Comparison of ENCODE assay signal across 17 mouse cellular contexts in genomic region chr6:5218190-5218589, GRCm38 (mm10). TPM values are rescaled to one million over a fixed set of nuclear protein-coding genes. Genes with fewer than 3 reads are reported as not detected.
"Had no signal": no experiment of that assay in that cellular context is flagged by ENCODE, and none has a peak within 500 bp of the region (broad histone marks: within the 10 kb centered on the region; RNA-seq: fewer than 3 reads in every experiment).

No protein-coding gene starts in this region.

- H3K9ac ChIP-seq: intestine, embryonic 15.5 days; kidney, embryonic 15.5 days; limb, embryonic 15.5 days; lung, embryonic 15.5 days; midbrain, embryonic 12.5 days had no signal

- H3K4me3 ChIP-seq: intestine, embryonic 15.5 days; kidney, embryonic 15.5 days; limb, embryonic 15.5 days; lung, embryonic 15.5 days; midbrain, embryonic 12.5 days had no signal

- ATAC-seq: intestine, embryonic 15.5 days had no signal

- H3K4me1 ChIP-seq: intestine, embryonic 15.5 days; kidney, embryonic 15.5 days; limb, embryonic 15.5 days; lung, embryonic 15.5 days; midbrain, embryonic 12.5 days had no signal

- H3K4me2 ChIP-seq: intestine, embryonic 15.5 days; kidney, embryonic 15.5 days; limb, embryonic 15.5 days; lung, embryonic 15.5 days; midbrain, embryonic 12.5 days had no signal

- H3K36me3 ChIP-seq: intestine, embryonic 15.5 days; kidney, embryonic 15.5 days; limb, embryonic 15.5 days; lung, embryonic 15.5 days; midbrain, embryonic 12.5 days had no signal

- H3K27me3 ChIP-seq: intestine, embryonic 15.5 days; kidney, embryonic 15.5 days; limb, embryonic 15.5 days; lung, embryonic 15.5 days; midbrain, embryonic 12.5 days had no signal

- DNase-seq: kidney, adult 2 months; kidney, postnatal 14 days; lung, postnatal 14 days; right cerebral cortex, postnatal 25 days had no signal

- H3K27ac ChIP-seq: intestine, embryonic 15.5 days; kidney, embryonic 15.5 days; limb, embryonic 15.5 days; lung, embryonic 15.5 days; midbrain, embryonic 12.5 days had no signal

- H3K9me3 ChIP-seq: intestine, embryonic 15.5 days; kidney, embryonic 15.5 days; limb, embryonic 15.5 days; lung, embryonic 15.5 days; midbrain, embryonic 12.5 days had no signal

RNA-seq across cellular contexts. Expression of gene Pon1, which starts 24.4 kb away (rescaled TPM):
- total RNA-seq: layer of hippocampus, postnatal 25 days; left cerebral cortex, adult 8-10 months; left cerebral cortex, postnatal 25 days; megakaryocyte-erythroid progenitor cell, adult 5-6 weeks had no signal
- polyA plus RNA-seq: intestine, embryonic 15.5 days; kidney, embryonic 15.5 days; limb, embryonic 11.5 days; lung, embryonic 15.5 days; midbrain, embryonic 12.5 days; midbrain, postnatal 0 days; neural tube, embryonic 14.5 days; small intestine, adult 2 months had no signal
